Mouse (Mus musculus) mouse embryonic stem cell (cell line): ENCODE results near the gene Elmo1.

Source experiments
- in situ Hi-C, 2 experiments: fragments of 300-500 bp; cut with MboI; formaldehyde crosslinking; loops; 1 replicate in 1 of 2; 3 replicates in 1 of 2; pipeline ENCODE4 v1.14.3; 2019 to 2020; ENCODE audit warnings: low sequenced_read_pairs in 2 of 2, low pct_unique_long_range_greater_than_20kb in 1 of 2, mixed read lengths in 1 of 2; ENCODE audit not compliant: unreplicated experiment in 1 of 2

Gene Elmo1

DNA sequence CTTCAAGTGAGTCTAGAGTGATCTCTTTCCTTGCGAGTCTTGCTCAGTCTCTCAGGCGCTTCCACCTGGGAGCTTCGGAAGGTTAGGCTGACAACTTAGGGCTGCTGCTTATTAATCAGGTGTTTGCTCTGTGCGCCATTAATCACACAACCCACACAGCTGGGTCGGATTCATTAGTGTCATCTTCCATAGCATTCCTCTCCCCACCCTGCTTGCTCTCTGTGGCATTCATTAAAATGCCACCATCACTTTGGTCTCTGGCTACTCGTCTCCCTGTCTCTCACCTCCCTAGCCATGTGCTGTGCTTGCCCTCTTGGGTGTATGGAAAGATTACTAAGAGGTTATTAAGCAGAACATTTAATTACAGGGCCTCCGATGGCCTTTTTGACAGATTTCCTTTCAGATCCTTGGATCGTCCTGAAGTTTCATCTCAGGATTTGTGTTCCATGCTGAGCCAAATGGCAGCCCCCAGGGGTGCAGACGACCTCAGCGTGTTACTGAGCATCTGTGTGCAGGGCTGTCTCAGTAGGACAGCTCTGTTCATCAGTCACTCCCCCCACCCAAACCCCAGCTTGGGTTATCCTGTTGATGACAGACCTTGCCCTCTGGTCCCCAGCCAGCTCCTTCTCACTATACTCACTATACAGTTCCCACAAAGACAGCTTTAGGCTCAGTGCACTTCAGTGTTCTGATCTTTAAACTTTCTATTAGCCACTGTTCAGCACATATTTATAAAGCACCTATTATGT is 417.2 kb downstream of the Elmo1 start:
- in situ Hi-C loops = no loop called here

DNA sequence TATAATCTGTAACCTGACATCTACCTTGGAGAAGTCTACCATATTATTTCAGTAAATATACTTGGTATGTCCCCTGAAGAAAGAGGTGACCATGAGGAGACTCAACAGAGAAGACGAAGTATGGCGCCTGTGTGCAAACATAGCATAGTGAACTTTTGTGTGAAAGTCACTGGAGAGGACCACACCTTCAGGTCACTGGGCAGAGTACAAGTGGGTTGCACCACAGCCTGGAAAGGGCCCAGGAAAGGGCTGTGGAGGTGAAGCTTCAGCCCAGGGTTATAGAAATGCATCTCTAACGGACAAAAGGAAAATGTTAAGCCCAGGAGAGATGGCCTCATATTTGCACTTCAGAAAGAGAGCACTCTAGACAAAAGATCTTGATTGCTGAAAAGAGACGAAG is 420.6 kb downstream of the Elmo1 start:
- in situ Hi-C loops = no loop called here

DNA sequence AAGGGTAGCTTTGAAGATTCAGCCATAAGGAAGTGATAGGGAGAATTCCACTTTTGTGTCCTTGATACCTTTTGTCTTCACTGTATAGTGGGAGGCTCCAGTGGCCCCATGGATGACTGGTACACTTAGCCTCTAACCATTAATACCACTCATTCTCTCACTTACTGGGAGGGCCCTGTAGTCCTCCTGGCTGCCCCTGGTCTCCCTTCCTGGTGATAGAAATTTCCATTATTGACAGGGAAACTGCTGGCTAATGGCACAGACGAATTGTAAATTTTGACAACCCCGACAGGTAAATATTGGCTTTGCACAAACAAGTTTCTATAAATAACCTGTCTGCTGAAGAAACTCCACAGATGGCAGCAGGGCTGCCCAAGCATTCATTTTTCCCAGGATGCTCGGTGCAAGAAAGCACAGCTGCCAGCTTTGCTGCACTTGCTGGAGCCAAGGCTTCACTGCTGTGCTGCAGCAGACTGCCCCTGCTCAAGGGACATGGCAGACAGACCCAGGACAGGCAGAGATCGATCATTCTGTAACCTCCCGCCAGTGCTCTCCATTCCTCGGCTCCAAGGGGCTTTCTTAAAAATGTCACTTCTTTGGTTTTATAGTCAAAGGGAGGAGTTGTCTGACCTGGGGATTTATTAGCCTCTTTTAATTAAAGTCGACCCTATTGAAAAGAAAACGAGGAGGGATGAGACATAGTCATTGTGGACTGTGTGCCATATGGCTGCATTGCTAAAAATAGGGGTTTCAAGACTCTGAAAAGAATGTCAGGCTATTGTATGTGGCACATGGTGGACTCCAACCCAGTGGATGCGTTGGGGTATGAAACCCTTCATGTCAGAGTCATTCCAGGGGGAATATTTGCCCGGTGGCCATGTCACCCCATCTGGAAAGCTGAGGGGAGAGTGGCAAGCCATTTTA is 422.2 kb downstream of the Elmo1 start:
- in situ Hi-C loops = no loop called here

DNA sequence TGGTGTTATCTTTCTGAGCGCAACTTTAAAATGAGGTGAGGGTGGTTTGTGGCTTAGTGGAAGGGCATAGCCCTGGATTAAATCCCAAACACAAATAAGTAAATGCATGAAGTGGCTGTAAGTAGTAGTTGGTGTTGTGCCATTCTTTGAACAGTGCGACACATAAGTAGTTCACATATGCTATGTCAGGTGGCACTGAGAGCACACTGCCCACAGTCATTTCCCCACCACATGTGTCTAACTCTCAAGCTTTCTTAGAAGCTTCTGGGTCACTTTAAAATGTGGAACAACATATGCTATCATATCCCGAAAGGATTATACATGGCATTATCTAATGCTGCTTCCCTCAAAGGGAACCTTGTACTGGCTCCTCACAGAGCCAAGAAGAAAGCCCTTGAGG is 424.3 kb downstream of the Elmo1 start:
- in situ Hi-C loops = no loop called here

DNA sequence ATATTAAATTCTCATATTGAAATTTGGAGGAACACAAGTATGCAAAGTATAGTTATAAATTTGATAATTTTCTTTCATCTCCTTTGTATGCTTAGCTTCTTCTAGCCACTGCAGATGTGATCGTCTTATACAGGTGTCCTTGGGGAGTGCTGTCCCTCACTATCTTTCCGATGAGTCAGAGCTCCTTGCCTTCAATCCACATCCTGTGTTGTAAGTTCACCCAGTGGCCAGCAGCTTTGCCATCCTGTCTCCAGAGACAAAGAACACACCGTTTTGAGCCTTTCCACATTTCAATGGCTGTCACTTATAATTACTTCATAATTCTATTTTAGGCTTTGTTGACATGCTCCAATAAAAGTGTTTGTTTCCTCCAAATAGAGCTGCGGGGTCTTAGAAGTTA is 425.7 kb downstream of the Elmo1 start:
- in situ Hi-C loops = no loop called here

DNA sequence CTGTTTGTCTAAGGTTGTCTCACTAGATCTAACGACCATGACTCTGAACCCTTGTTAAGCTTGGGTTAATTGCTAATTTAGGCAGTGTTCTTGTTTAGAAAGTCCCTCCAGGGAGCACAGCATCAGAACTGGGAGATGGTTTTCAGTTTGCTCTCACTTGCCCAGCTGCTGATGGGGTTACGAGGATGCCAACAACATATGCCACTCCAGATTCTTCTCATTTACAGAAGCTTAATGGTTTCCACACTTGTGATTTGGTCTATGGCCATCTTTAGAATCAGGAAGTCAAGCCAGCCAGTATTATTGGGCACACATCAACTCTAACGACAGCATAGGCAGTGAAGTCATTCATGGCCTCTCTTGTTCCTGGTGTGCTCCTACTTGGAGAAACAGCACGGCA is 427.3 kb downstream of the Elmo1 start:
- in situ Hi-C loops = no loop called here

DNA sequence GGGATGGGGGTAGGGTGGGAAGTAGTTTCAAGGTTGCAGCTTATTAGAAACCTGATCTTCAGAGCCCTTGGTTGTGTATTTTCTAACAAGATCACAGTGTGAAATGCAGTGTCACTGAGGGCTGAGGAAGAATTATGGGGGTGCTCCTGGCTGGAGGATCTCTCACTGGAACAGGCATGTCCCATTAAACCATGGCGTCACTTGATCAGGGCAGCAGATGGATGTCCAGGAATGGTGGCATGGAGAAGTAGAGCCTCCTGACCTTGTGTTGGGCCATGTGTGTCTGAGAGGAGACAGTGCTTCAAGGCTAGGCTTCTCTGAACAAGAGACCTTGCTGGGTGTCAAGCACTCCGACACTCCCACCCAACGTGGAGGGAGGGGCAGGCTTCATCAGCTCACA is 431.1 kb downstream of the Elmo1 start:
- in situ Hi-C loops = no loop called here

DNA sequence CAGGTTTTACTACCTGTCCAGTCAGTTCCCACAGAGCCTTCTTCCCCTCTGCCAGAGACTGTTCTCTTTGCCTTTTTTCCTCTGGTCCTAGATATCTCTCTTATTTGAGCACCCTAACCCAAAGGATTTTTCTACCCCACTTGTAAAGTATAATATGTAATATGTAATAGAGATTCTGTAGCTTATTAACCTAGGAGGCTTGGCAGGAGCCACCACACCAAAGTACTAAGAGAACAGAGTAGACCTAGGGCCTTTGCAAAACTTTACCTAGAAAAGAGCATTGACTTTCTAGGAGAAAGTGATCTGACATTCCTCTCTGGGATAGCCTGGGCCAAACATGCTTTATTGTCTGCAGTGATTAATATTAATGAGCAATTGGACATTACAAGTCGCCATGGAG is 433.3 kb downstream of the Elmo1 start:
- in situ Hi-C loops = no loop called here

DNA sequence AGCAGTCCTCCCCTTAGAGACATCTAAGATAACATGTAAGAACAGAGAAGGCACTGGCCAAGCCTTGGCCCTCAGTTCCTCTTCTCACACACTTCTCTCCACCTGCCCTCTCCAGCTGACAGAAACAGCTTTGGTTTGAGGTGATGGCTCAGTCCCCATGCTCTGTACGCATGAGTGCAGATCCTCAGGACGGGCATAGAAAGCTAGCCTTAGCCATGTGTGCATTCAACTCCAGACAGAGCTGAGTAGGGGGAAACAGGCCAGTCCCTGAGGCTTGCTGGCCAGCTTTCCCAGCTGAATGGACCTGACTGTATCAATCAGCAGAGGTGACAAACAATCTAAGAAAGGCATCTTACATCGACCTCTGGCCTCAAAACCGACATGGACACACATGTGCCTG is 435.4 kb downstream of the Elmo1 start:
- in situ Hi-C loops = no loop called here

DNA sequence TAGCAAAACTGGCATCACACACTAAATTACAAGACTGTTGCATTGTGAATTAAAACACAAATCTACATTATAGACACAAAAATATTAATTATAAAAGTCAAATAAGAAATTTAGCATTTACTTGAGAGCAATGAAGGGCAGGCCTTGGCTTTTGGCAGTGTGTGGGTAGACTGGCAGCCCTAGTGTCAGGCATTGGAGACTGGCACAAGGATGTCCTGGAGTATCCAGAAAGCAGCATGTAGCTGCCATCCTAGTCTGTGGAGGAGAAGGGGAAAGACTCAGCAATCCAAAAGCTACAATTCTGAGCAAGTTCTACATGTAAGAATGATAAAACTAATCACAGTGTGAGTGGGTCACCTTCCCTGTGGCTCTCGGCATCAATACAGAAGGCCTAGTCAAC is 446.7 kb downstream of the Elmo1 start:
- in situ Hi-C loops = no loop called here

DNA sequence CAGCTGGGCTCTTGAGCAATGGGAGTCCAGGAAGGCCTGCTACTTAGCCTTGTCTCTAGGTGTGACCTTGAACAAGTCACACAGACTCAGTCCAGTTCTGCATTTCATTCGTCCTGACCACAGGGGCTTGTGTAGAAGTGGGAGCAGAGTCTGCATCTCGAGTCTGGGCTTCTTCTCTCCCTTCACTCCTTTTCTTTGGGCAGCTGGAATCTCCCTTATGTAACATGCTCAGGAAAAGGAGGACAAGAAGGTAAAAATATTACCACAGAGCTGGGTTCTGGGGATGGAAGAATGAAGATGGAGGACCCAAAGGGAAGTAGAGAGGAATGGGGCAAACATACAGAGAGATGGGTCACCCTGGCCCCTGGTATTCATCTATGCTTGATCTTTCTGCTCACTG is 447.1 kb downstream of the Elmo1 start:
- in situ Hi-C loops = no loop called here

DNA sequence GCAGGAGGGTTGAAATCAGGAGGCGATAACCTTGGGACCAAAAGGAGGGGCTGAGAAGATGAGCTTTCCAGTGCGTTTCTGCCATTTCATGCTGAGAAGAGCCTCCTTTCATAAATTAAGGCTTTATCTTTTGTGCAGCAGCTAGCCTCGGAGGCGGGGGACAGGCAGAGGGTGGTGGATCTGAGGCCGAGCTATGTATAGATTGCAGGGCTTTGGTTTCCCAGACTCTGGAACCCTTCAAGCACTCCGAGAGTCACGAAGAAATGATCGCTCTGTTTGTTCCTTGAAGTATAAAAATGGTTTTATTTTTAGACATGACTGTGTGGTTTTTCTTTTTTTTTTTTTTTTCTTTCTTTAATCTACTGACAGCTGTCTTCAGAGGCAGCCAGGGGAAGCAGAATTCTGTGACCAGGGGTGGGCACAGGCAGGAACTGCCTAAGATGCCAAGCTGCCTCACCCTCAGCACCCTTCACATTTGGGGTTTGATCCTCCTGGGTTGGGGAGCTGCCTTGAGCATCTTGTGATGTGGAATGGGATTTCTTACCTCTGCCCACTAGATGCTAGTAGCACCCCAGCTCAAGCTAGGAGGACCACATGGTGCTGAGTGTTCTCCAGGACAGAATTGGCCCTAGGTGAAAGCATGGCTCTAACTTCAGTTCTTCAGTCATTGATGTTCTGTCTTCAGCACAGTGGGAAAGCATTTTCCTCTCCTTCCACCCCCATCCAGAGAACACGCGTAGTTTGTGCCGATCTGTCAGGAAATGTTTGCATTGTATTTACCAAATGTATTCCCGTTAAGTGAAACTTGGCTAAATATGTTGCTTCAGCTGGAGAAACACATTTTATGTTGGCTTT is 448.0 kb downstream of the Elmo1 start:
- in situ Hi-C loops = no loop called here

DNA sequence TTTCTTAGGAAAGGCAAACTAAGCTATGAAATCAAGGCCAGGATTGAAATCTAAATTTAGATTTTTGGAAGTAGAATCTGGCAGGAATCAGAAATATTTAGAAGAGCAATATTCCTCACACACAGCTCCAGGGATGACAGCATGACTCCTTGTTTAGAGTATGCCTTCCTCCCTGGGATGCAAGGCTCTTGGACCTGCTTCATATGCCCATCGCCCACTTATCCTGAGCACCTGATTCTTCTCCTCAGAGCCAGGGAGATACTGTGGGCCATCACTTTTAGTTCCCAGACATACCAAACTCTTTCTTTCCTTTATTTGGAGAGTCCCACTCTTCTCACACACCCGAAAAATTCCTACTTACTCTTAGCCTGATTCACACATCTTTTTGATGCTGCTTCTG is 449.2 kb downstream of the Elmo1 start:
- in situ Hi-C loops = no loop called here

DNA sequence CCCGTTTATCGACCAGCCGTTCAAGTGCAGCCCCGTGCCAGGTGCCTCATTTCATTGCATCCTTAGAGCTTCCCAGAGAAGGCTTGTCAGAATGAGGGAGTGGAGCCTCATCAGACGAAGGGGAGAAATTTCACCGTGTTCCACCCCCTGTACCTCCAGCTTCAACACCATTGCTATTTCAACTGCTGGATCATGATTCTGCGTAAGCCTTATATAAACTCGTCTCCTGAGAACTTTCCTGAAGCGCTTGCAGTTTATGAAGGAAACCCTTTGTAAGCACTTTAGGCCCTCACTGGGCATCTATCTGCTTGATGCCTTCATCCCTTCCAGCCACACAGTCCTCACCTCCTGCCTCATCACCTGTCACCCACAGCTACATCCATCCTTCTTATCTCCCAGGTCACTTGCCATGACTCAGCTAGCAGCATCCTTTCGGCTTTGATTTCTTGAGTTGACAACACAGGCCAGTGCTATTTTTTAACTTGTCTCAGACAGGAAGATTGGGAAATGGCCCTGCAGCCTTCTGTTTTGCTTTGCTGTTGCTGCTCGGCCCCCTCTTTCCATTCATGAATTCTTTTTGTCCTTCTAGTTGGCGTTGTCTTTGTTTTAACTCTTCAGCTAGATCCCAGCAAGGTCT is 456.3 kb downstream of the Elmo1 start:
- in situ Hi-C loops = no loop called here

DNA sequence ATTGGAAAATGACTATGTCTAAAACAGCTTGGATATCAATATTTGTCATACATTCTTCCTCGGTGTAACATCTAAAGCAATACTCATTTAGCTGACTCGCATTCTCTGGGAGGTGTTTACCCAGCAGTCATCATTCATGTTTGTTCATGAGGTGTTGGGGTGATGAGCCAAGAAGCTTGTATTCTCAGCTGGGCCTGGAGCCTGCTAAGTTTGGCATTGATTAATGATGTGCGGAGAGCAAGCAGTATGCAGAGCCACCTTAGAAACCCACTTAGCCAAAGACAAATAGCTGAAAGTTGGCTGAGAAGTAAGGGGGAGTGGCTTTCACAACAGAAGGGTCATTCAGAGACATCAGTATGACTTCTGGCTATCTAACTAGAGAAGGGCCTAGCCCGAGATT is 459.6 kb downstream of the Elmo1 start:
- in situ Hi-C loops = no loop called here

DNA sequence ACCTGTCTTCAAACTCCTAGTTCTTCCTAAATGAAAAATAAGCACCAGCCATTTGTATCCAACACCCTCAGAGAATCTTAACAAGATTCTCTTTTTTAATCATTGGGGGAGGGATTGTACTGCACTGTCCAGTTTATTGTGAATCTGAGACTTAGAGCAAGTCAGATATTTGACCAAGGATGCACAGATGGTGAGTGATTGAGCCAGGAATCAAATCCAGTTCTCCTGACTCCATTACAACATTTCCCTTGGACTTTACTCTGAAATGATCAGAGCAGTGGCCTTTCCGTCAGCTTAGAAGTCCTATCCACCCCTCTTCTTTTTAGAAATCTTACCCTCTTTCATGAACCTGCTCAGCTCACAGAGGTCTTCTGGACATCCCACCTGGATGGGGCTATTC is 461.2 kb downstream of the Elmo1 start:
- in situ Hi-C loops = no loop called here

DNA sequence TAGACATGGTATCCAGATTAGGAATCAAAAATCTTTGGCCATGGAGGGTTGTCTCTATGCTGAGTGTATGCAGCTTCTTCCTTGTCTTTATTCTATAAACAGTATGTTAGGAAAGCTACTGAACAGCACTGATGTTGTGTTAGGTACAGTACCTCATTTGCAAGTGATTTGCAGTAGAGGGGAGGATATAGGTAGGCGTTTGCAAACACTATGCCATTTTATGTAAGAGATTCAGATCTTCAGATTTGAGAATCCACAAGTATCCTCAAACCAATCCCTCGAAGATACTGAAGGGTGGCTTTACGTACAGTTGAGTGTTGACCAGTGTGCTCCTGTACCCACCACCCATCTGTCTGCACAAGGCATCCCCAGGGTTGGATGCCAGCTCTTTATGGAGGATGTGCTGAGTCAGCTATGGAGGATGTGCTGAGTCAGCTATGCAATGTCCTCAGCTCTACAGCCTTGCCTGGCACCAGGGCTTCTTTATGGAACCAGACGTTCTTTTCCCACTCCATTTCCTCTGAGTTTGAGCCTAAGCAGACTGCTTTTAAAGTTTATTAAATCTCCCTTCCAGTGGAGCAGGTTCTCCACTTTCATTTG is 465.6 kb downstream of the Elmo1 start:
- in situ Hi-C loops = no loop called here

DNA sequence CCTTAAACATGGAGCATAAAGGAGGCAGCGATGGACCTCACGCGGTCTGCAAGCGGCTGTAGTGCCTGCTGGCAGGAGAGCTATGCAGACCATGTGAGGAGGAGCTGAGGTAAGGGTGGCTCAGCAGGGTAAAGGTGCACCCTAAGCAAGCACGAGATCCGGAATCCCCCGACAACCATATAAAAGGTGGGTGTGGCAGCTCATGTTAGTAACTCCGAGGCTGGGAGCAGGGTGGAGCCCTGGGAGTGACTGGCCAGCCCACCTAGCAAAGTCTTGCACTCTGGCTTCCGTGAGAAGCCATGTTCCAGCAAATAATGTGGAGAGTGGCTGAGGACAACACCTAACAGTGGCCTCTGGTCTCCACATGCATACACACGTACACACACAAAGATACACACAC is 466.3 kb downstream of the Elmo1 start:
- in situ Hi-C loops = no loop called here
